Mouse (Mus musculus) CD4-positive helper T cell, adult 2 months (primary cell): ENCODE data around the gene Bbs7.
"Not testable (repeated sequence)": the region's sequence is repeated elsewhere in the genome, so short reads cannot be mapped to it uniquely, and the experiment has no call there.

Experiments used
- DNase-seq: peaks from one replicate; pipeline ENCODE4 v3.0.0-alpha.2; 2012; ENCODE audit warnings: low read depth, missing footprints, low spot score

Gene Bbs7

DNA sequence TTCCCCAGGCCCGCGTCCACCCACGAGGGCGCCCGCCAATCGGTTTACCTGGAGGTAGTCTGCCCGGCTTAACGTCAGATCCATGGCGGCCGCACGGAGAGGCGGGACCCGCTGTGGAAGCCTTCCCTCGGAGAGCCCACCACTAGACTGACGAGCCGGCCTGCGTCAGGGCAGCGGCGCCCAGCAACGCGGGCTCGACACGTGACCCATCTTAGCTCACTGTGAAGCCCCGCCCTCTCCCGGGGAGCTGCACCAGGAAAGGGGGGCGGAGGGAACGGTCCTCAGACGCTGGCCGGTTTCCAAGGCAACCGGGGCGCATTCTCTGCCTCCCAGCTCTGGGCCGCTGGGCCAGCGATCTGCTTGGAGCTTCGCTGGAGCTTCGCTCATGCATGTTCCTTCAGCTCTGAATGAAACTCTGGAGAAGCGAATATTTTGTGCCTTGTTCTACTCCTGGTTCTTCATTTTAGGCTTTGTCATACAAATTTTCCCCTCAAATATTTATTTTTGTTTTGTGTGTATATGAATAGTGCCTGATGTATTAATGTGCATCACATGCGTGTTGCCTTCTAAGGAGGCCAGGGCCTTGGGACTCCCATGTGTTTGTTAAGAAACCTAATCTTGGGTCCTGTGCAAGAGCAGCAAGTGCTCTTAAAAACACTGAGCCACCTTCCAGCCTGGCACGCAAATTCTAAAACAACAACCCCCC lies at the start of gene Bbs7:
Gene Bbs7 (minus strand): TSS at position 276 of the 706 bp plus-strand sequence.
- DNase-seq = peak; percentile 86

DNA sequence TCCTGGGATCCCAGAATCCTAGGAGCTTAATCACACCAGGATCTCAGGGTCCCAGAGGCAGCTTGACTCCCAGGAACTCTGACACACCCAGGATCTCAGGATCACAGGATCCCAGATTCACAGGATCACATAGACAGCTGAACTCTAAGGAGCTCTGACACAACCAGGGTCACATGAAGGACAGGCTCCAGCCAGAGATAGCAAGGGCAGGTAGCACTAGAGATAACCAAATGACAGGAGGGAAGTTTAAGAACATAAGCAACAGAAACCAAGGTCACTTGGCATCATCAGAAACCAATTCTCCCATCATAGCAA lies 31.9 kb upstream of the Bbs7 start:
- DNase-seq = not testable (repeated sequence)

DNA sequence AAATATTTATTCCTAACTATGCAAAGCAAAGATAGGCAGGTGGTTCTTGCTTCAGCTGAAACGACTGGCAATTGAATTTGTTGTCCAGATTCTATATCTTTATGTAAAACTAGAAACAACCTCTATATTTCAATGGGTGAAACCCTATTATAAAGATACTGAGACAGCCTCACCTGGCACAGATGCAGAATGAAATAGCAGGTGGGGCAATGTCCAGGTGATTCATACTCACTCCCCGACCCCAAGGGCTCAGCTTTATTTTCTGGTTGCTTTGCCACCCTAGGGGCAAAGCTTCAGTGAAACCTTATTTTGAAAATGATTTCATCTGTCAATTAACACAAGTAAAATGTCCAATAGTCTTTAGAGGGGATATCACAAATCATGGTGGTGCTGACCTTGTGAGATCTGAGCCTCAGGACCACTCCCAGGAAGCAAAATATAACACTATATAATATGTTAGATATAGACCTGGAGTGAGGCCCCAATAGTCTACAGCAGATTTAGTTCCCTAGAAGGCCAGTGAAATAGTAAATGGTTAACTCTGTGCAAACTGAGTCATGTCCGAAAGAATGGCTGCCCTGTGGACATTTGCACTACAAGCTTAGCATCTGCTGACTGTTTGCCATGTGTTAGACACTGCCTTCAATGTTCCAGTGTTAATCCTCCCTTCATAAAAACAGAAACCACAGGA lies 31.4 kb upstream of the Bbs7 start:
- DNase-seq = no peak

DNA sequence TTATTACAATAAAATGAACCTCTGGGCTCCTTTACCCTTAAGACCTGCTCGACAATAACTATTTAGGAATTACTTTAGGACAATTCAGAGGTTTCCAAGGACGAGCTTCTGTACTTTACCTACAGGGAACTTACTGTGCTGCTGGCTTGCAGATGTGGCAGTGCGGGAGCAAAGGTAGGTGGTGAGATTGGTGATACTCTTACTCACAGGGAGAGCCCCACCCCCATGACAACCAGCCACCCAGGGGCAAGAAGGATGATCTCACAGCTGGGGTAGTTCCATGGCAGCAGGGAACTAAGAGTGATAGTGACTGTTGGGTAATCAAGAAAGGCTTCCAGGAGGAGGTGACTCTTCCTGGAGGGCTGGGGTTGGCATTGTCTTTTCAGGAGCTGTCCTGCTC lies 30.1 kb upstream of the Bbs7 start:
- DNase-seq = no peak

DNA sequence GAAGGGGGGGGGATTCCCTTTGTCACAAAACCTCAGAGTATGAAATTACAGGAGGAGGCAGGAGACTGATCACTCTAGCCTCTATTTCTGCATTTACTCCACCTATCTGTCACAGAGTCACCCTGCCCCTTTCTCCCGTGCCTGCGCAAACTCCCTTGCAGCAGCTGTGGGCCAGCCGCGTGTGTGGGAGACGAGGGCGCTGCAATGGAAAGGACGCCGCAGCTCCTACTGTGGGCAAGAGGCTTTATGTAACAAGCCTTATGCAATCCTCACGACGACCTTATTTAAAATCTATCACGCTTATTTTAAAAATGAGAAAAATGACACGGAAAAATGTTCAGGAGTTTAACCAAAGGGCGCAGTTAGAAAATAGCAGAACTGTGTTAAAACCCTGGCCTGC lies 29.5 kb upstream of the Bbs7 start:
- no peak for DNase-seq

DNA sequence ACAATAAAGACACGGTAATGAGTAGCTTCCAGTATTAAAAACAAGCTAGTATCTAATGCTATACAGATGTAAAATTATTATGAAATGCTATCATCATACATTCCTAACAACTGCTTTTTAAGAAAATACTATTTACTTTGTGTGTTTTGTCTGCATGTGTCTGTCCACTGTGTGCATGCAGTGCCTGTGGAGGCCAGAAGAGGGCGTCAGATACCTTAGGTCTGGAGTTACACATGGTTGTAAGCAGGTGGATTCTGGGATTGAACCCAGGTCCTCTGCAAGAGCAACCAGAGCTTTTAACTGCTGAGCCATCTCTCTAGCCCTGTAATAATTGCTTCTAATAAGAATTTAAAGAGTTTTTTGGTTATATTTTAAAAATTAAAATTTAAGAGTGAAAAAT lies 27.5 kb upstream of the Bbs7 start:
- DNase-seq = no peak

DNA sequence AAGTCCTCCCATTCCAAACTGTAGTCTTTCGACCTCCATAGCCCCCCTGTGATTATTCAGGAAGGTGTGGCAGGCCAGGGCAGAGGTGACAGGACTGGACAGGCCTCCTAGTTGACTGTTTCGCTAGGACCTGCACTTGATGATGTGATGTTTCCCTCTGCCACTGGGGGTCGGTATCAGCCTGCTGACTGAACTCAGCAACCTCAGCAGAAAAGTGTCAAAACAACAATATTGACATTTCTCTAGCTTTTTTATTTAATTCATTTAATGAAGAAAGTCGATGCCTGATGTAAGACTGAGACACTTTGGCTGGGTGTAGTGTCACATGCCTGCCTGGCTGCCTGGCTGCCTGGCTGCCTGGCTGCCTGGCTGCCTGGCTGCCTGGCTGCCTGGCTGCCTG lies 22.2 kb upstream of the Bbs7 start:
- no peak for DNase-seq

DNA sequence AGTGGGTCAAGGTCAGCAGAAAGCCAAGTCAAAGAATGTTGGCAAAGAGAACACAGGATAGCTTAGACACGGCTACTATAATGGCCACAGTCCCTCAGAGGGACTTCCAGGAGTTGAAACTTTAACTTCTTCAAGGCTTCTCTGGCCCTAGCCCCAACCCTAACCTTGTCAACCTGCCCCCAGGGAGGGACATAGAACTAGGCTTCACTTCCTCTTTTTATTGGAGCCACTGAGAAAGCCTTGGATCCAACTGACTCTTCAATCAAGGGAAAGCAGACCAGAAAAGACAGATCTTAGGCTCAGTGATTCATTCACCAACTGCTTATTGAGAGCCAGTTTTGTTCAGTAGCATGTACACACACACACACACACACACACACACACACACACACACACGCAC lies 13.5 kb upstream of the Bbs7 start:
- no peak for DNase-seq

DNA sequence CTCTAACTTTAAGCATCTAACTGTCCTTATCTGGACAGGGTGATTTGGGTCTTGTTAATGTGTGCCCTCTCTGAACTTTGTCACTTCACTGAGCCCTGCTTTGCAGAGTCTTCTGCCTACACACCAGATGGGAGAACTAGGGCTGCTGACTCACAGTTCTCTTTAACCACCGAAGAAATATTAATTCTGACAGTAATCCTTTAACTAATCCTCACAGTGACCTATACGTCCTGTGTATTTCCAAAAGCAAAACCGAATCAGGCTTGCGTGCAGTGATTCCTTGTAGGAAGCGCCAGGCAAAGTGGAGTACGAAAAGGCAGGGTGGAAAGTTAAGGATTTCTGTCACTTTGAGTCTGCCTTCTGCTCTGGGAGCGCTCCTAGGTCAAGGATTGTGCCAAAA lies 4.9 kb upstream of the Bbs7 start:
- no peak for DNase-seq

DNA sequence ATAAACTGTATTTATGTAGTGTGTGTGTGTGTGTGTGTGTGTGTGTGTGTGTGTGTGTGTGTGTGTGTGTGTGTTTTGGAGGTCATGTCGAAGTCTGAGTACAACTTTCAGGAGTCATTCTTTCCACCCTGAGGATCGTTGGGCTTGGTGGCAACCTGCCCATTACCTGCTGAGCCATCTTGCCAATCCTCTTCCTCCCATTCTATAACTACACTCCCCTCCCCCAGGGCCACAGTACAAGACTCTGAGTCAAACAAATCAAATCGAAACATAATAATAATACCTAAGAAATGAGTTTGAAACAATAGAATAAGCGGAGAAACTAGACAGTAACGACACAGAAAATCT lies 605 bp upstream of the Bbs7 start:
- DNase-seq = no peak

DNA sequence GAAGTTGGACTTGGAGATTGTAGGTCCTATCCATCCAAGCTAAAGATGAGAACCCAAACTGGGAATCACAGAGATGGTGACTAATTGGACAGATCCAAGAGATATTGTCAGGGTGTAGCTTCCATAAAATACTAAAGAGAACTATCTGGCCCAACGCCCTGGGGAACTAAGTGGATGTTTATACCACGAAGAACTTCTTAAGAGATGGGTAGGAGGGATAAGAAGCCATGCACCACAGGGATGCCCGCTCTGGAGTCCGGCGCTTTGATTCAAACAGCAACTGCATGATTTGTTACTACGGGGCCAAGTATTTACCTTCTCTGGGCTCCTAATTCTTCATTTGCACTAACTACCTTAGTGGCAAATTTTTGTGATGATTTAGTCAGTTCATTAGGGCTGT lies 590 bp downstream of the Bbs7 start:
- DNase-seq = no peak

DNA sequence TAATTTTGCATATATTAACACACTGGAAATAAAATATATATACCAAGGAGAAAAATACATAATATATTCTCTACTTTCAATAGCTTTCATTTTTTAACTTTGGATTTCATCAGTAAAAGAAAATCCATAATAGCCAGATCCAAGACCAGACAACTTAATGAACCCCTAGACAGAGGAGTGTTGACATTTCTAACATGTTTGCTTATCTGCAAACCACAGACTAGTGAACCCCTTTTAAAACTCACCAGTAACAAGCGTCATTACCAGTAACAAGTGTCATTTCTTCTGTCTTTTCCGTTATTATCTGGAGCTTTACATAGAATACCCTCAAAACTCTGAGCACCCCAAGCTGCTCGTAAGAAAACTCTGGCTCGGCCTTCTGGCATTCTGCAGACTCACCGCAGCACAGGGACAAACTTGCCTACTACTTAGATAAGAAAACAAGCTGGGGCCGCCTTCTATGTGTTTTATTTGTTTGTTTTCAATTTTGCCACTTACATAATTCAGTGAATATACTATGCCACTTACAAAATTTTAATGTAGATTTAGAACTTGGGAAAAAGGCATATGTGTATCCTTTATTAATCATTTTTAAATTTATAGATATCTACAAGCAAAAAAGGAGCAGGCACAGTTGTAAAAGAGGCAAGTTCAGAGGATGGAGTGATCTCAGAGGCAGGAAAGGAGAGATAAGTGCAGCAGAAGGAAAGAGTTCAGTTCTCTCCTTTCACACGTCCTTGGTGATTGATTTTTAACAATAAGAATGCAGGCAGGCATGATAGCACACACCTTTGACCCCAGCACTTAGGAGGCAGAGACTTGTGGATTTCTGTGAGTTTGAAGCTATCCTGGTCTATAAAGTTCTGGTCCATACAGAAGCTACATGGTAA lies 7.1 kb downstream of the Bbs7 start:
- DNase-seq = no peak

DNA sequence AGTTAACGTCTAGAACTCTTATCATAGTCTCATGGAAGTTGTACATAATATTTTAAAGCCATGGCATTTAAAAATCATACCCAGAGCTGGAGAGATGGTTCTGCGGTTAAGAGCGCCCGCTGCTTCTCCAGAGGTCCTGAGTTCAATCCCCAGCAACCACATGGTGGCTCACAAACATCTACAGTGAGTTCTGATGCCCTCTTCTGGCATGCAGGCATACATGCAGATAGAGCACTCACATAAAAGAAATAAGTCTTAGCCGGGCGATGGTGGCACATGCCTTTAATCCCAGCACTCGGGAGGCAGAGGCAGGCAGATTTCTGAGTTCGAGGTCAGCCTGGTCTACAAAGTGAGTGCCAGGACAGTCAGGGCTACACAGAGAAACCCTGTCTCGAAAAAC lies 13.5 kb downstream of the Bbs7 start:
- DNase-seq = not testable (repeated sequence)

DNA sequence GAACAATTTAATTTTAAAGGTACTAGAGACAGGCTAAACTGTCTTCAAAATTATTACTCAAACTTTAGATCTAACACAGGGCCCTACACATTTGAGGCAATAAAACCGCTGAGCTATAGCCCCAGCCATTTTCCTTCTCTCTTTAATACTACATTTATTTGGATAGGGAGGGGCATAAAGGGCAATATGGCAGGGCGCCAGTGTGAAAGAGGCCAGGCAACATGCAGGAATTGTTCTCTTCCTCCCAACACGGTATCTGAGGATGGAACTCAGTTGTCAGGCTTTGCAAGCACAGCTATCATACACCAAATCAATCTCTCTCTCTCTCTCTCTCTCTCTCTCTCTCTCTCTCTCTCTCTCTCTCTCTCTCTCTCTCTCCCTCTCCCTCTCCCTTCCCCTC lies 14.5 kb downstream of the Bbs7 start:
- no peak for DNase-seq

DNA sequence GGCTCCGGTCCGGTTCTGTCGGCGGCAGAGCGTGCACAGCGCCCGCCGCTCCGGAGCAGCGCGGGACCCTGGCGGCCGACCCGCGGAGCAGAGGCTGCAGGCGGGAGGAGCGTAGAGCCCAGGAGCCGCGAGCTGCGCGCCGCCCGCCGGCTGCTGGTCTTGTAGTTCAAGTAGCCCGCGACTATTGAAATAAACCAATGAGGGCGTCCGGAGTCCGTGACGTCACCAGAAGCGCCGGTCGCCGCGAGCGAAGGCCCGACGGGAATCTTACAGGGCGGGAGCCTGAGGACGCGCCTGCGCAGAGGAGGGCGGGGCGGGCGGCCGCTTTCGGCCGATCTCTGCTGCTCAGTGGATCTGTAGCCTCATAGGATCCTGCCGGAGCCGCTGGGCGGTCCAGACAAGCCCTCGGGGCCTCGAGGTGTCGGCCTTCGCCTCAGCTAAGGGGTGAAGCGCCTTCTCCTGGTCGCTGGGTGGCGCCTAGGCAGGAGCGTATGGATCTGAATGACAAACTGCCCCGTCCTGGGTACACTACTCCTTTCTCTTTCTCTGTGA lies 41.4 kb downstream of the Bbs7 start, which contains the start of gene Ccna2:
Gene Ccna2 (minus strand): TSS at position 324 of the 552 bp plus-strand sequence.
- DNase-seq = peak; percentile 99

DNA sequence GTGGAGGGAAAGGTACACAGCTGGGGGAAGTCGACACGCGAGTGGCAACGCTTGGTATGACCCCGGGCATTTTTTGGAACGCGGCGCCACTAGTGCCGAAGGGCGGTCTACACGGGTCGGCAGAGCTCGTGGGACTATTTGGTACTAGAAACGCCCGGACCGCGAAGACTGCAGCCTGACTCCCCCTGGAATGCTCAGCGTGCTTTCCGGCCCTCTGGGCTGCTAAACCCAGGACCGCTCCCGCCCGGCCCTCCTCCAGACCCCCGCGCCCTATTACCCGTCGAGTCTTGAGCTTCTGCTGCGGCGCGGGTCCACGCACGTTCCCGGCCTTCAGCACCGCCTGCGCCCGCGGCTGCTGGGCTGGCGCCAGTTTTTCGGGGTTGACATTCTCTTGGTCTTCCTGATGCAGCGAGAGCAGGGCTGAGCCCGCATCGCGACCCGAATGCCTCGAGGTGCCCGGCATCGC lies 41.9 kb downstream of the Bbs7 start:
- peak; percentile 4 for DNase-seq

DNA sequence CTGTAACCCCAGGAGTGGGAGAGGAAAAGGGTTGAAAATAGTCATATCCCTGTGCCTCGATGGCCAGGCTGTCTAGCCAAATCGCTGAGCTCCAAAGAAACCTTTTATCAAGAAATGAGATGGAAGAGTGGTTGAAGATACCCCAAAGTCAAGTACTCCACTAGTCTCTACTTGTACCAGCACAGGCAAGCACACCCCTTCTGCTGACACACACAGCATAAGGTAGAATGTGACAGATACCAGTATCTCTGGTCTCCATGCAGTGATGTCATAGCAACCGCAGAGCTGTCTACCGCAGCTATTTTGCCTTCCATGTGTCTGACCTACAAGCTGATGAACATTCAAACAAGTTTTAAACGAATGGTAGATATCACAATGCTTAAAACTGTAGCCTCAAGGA lies 43.4 kb downstream of the Bbs7 start:
- DNase-seq = no peak

DNA sequence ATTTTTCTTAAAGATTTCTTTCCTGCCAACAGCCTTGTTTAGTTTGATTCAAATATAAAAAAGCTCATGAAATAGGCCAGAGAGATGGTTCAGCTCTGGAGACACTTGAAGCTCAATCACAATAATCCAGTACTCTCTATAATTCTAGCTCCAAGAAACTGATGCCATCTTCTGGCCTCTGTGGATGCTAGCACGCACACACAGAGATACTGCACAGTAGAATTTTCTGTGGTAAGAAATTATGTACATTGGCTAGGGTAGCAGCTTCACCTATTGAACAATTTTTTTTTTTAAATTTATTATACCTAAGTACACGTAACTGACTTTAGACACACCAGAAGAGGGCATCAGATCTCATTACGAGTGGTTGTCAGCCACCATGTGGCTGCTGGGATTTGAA lies 49.6 kb downstream of the Bbs7 start:
- no peak for DNase-seq

DNA sequence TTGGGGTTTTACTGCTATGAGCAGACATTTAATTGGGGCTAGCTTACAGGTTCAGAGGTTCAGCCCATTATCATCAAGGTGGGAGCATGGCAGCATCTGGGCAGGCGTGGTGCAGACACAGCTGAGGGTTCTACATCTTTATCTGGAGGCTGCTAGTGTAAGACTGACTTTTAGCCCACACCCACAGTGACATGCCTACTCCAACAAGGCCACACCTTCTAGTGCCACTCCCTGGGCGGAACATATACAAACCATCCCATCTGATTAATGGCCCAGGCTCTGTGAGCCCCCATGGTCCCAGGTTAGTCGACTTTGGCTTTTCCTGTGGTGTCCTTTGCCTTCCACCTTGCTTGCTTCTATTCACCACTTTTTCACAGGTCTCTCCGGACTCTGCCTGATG lies 53.7 kb downstream of the Bbs7 start:
- no peak for DNase-seq

DNA sequence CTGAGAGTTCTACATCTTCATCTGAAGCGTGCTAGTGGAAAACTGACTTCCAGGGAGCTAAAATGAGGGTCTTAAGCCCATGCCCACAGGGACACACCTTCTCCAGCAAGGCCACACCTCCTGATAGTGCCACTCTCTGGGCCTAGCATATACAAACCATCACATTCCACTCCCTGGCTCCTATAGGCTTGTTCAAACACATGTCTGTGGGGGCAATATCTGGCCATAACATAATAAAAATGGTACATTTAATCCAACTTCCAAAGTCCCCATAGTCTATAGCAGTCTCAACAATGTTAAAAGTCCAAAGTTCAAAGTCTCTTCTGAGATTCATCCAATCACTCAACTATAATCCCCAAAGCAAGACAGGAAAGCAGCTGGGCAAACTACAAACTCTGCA lies 55.7 kb downstream of the Bbs7 start:
- no peak for DNase-seq

DNA sequence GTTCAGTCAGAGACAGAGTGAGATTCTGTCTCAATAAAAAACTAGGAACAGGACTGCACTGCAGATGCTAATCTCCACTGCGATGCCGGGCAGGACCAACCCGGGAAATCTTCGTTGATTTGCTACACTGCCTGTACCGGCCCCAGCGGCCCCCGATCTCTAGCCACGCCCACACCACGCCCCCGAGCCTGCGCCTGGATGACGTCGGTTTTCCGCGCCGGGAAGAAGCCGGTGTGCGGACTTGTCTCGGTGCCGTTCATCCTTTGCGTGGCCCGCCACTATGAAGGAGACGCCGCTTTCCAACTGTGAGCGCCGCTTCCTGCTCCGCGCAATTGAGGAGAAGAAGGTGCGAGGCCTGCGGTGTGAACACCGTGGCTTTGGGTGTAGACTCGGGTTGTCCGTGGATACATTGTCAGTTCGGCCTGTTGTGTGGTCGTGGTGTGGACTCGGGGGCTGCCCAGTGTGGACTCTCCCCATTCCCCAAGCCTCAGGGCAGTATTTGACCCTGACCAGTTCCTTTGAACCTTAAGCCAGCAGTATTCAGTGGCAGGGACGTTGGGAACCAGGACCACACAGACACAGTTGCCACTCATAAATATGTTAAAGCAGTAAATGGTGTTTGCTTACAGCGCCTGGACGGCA lies 60.8 kb downstream of the Bbs7 start, which contains the start of gene Exosc9:
Gene Exosc9 (plus strand): TSS at position 201 of the 642 bp plus-strand sequence.
- peak; percentile 90 for DNase-seq
